Mouse (Mus musculus) layer of hippocampus, adult 8-10 months (tissue): ENCODE measurements around the gene BC055324. TPM values are rescaled to one million over a fixed set of nuclear protein-coding genes. Genes with fewer than 3 reads are reported as not detected.

Experiments
- DNase-seq, 2 experiments: peaks; one replicate each; pipeline ENCODE4 v3.0.0; 2022; ENCODE audit warnings: low spot score in 2 of 2
- total RNA-seq, 4 experiments: library from RNA; stranded (reverse); gene quantifications; 2 replicates each; pipeline ENCODE4 v1.2.4; 2022

Gene BC055324
- total RNA-seq, 4 experiments from 2014 or later = 0.61 to 2.7 (median 1.0) TPM

- DNase-seq = no peak
Measured at GRCm38 (mm10) chr1:163958036-163958435, 36.6 kb downstream of the BC055324 start.

- no peak for DNase-seq
Measured at GRCm38 (mm10) chr1:163953396-163953795, 41.2 kb downstream of the BC055324 start.

- DNase-seq = no peak
Measured at GRCm38 (mm10) chr1:163942056-163942455, 52.5 kb downstream of the BC055324 start.

GRCm38 (mm10) chr1:163934591-163934990 lies 60.0 kb downstream of the BC055324 start:
- no peak for DNase-seq

GRCm38 (mm10) chr1:163931801-163932200 lies 62.8 kb downstream of the BC055324 start:
- no peak for DNase-seq

- no peak for DNase-seq
Measured at GRCm38 (mm10) chr1:163930458-163930794, 64.2 kb downstream of the BC055324 start.

GRCm38 (mm10) chr1:163929636-163930457 lies 64.7 kb downstream of the BC055324 start:
- DNase-seq = peak; percentile 84 to 88

GRCm38 (mm10) chr1:163928846-163929245 lies 65.8 kb downstream of the BC055324 start, which contains the start of gene Scyl3:
Gene Scyl3 (plus strand): TSS chr1:163929100.
- DNase-seq = no peak

GRCm38 (mm10) chr1:163924093-163924492 lies 70.5 kb downstream of the BC055324 start:
- DNase-seq = no peak

- no peak for DNase-seq
Measured at GRCm38 (mm10) chr1:163917349-163918160, 77.0 kb downstream of the BC055324 start.

- DNase-seq = no peak
Measured at GRCm38 (mm10) chr1:163911981-163912380, 82.6 kb downstream of the BC055324 start.

- DNase-seq = no peak
Measured at GRCm38 (mm10) chr1:163910785-163911184, 83.8 kb downstream of the BC055324 start.

- no peak for DNase-seq
Measured at GRCm38 (mm10) chr1:163910343-163910742, 84.3 kb downstream of the BC055324 start.

- DNase-seq = no peak
Measured at GRCm38 (mm10) chr1:163908389-163908788, 86.2 kb downstream of the BC055324 start.

GRCm38 (mm10) chr1:163907007-163907811 lies 87.4 kb downstream of the BC055324 start:
- no peak for DNase-seq

GRCm38 (mm10) chr1:163903411-163903810 lies 91.2 kb downstream of the BC055324 start:
- no peak for DNase-seq

- no peak for DNase-seq
Measured at GRCm38 (mm10) chr1:163900168-163900567, 94.4 kb downstream of the BC055324 start.

GRCm38 (mm10) chr1:163899575-163899974 lies 95.0 kb downstream of the BC055324 start:
- no peak for DNase-seq

GRCm38 (mm10) chr1:163898291-163898764 lies 96.3 kb downstream of the BC055324 start:
- DNase-seq = no peak
